Mouse (Mus musculus): ENCODE results near the gene Akap8l. TPM values are rescaled to one million over a fixed set of nuclear protein-coding genes. Genes with fewer than 3 reads are reported as not detected.
A peak's percentile ranks its signal among the peaks of the same experiment; 100 is the strongest.

The Akap8l gene
- total and polyA plus RNA-seq, 3 experiments, result 40.0 to 63.8 TPM; not detected in 1

DNA sequence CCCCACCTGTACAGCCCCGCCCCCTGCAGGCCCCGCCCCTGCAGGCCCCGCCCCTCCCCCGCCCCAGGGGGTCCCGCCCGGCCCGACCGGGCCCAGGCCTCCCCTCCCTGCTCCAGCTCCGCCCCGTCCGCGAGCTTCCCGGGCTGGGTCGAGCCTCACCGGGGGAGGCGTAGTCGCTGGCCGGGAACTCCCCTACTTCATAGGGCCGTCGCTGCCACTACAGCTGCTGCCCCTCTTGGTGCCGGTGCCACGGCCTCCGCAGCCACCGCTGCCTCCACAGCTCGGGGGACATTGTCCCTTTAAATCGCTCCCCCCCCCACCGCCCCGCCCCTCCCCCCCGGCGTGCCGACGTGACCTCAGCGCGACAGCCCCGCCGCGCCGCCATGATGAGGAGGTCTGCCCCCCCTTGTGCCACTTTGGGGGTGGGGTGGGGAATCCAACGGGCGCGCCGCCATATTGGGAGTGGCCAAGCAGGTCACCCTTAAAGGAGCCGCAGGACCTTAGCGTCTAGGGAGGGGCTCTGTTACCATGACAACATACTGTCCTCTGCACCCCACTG lies 38.8 kb upstream of the Akap8l start, which contains the start of gene Wiz:
Gene Wiz (minus strand): TSS at position 339 of the 559 bp plus-strand sequence.
- peak; percentile 93 for DNase-seq (ENCODE audit: low read depth, low spot score)
- TF ChIP-seq TCF12 (IDR thresholded peaks at IDR 0.05; ENCODE audit: low read depth, low read length) (peak; percentile 17; the same call in 1 of the 2 replicates), RCOR1 (IDR thresholded peaks at IDR 0.05; ENCODE audit: low read depth, low read length) (0 out of 2 replicates have a peak, but pooled peaks have one; percentile 52), POLR2AphosphoS2 (IDR thresholded peaks at IDR 0.05; ENCODE audit: low read length) (no peak), EP300 (IDR thresholded peaks at IDR 0.05; ENCODE audit: low read depth in 1 of 2, low read length in 2 of 2) (peak in 1 of 2 experiments; percentile 44; a peak in 2 of 4 replicates), NRF1 (IDR thresholded peaks at IDR 0.05; ENCODE audit: insufficient read depth, low read depth, low read length, poor library complexity, severe bottlenecking) (peak; percentile 53; the same call in 1 of the 2 replicates), CTCF (IDR thresholded peaks at IDR 0.05 in 2 of 3, conservative IDR thresholded peaks at IDR 0.05 in 1 of 3; ENCODE audit: control insufficient read depth in 1 of 3, insufficient read depth in 1 of 3, low read depth in 2 of 3, low read length in 3 of 3, poor library complexity in 1 of 3, severe bottlenecking in 1 of 3) (no peak), POLR2A (IDR thresholded peaks at IDR 0.05; ENCODE audit: control insufficient read depth in 1 of 2, insufficient read depth in 1 of 2, low read depth in 1 of 2, low read length in 2 of 2, poor library complexity in 1 of 2) (peak in 1 of 2 experiments; percentile 44; a peak in 2 of 4 replicates), CHD2 (IDR thresholded peaks at IDR 0.05; ENCODE audit: low read length) (peak; percentile 62), MEF2A (IDR thresholded peaks at IDR 0.05; ENCODE audit: extremely low read depth, insufficient replicate concordance, low read depth, low read length, poor library complexity, severe bottlenecking) (no peak), MAZ (IDR thresholded peaks at IDR 0.05; ENCODE audit: low read depth, low read length) (peak; percentile 99; the same call in 1 of the 2 replicates), HCFC1 (IDR thresholded peaks at IDR 0.05; ENCODE audit: low read depth, low read length) (peak; percentile 94), ETS1 (IDR thresholded peaks at IDR 0.05; ENCODE audit: low read depth, low read length) (peak; percentile 38; the same call in 1 of the 2 replicates), MXI1 (IDR thresholded peaks at IDR 0.05; ENCODE audit: low read depth, low read length) (peak; percentile 50), ELF1 (IDR thresholded peaks at IDR 0.05; ENCODE audit: low read depth, low read length) (peak; percentile 49; the same call in 1 of the 2 replicates), MYB (IDR thresholded peaks at IDR 0.05; ENCODE audit: low read depth, low read length) (peak; percentile 55), SIN3A (IDR thresholded peaks at IDR 0.05; ENCODE audit: low read length) (peak; percentile 96), E2F4 (IDR thresholded peaks at IDR 0.05; ENCODE audit: borderline replicate concordance, low read depth, low read length) (no peak)
- peak within 1 kb of the TSS; percentile 97 for H3K9ac ChIP-seq (ENCODE audit: control insufficient read depth, low read depth, low read length, poor library complexity, severe bottlenecking)
- peak within 1 kb of the TSS; percentile 37; the same call in 1 of the 2 replicates for H3K27ac ChIP-seq (ENCODE audit: control insufficient read depth, low read depth, low read length)
- no peaks in the 10 kb centered on the region for H3K36me3 ChIP-seq (ENCODE audit: control insufficient read depth in 1 of 2, insufficient read depth in 2 of 2, low read length in 2 of 2)
- no peaks in the 10 kb centered on the region; the same call in 1 of the 2 replicates for H3K79me2 ChIP-seq (ENCODE audit: control insufficient read depth, insufficient read depth, low read length, poor library complexity)
- H3K4me3 ChIP-seq (ENCODE audit: control insufficient read depth in 1 of 2, insufficient read depth in 1 of 2, low read depth in 2 of 2, low read length in 2 of 2), result peak within 1 kb of the TSS; percentile 96
- peaks cover 0 to 6% of the 10 kb centered on the region in 2 experiments; a peak in 1 of 4 replicates for H3K4me1 ChIP-seq (ENCODE audit: control insufficient read depth in 1 of 2, insufficient read depth in 2 of 2, low read length in 2 of 2)
- no peaks in the 10 kb centered on the region for H3K27me3 ChIP-seq (ENCODE audit: control insufficient read depth in 1 of 2, insufficient read depth in 2 of 2, low read length in 2 of 2)
- no peaks in the 10 kb centered on the region for H3K9me3 ChIP-seq (replicated peaks; ENCODE audit: insufficient read depth, low read length)

DNA sequence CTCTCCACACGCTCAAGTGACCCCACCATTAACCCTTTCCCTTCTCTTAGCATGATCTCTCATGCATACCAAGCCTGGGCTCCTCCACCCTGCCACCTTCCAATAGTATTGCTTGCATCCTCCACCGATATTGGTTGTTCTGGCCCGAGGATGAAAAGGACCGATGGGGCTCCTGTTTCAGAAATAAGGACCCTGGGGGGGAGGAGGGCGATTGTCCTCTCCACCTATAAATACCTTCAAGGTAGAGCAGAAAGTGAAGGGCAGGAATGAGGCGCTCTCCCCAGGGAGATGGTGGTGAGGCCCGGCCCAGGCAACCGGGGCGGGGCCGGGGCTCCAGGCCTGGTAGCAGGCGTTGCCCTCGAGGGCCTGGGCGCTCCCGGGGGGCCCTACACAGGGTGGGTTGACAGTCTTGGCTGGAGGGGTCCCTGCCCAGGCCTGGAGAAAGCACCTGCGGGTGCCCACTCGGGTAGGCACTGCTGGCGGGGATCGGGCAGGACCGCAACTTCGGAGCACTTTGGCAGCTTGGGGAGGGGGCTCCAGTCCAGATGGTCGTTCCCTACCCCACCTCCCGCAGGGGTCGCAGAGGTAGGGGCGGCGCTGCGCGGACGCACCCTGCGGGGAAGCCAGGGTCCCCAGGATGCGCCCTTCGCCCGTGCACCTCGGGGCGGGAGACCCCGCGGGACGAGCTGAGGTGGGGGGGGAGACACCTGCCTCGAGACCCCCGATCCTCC lies 38.1 kb upstream of the Akap8l start:
- no peaks in the 10 kb centered on the region; the same call in 1 of the 2 replicates for H3K79me2 ChIP-seq (ENCODE audit: control insufficient read depth, insufficient read depth, low read length, poor library complexity)
- DNase-seq (ENCODE audit: low read depth, low spot score), result peak; percentile 24
- H3K36me3 ChIP-seq (ENCODE audit: control insufficient read depth in 1 of 2, insufficient read depth in 2 of 2, low read length in 2 of 2), result no peaks in the 10 kb centered on the region
- H3K9me3 ChIP-seq (replicated peaks; ENCODE audit: insufficient read depth, low read length), result no peaks in the 10 kb centered on the region
- H3K27ac ChIP-seq (ENCODE audit: control insufficient read depth, low read depth, low read length), result no peak overlapping the region
- H3K4me3 ChIP-seq (ENCODE audit: control insufficient read depth in 1 of 2, insufficient read depth in 1 of 2, low read depth in 2 of 2, low read length in 2 of 2), result peak overlapping the region; percentile 81 to 96
- no peaks in the 10 kb centered on the region for H3K27me3 ChIP-seq (ENCODE audit: control insufficient read depth in 1 of 2, insufficient read depth in 2 of 2, low read length in 2 of 2)
- H3K4me1 ChIP-seq (ENCODE audit: control insufficient read depth in 1 of 2, insufficient read depth in 2 of 2, low read length in 2 of 2), result peaks cover 0 to 6% of the 10 kb centered on the region in 2 experiments; a peak in 1 of 4 replicates
- H3K9ac ChIP-seq (ENCODE audit: control insufficient read depth, low read depth, low read length, poor library complexity, severe bottlenecking), result peak overlapping the region; percentile 71
- TF ChIP-seq SMC3 (IDR thresholded peaks at IDR 0.05; ENCODE audit: low read depth, low read length), result no peak
- TF ChIP-seq CTCF (IDR thresholded peaks at IDR 0.05 in 2 of 3, conservative IDR thresholded peaks at IDR 0.05 in 1 of 3; ENCODE audit: control insufficient read depth in 1 of 3, insufficient read depth in 1 of 3, low read depth in 2 of 3, low read length in 3 of 3, poor library complexity in 1 of 3, severe bottlenecking in 1 of 3), result no peak
- no peak for TF ChIP-seq ZC3H11A (IDR thresholded peaks at IDR 0.05; ENCODE audit: low read depth, low read length)
- TF ChIP-seq CHD2 (IDR thresholded peaks at IDR 0.05; ENCODE audit: low read length), result no peak
- TF ChIP-seq GABPA (IDR thresholded peaks at IDR 0.05; ENCODE audit: low read depth, low read length), result no peak
- TF ChIP-seq NELFE (IDR thresholded peaks at IDR 0.05; ENCODE audit: low read depth, low read length), result no peak
- TF ChIP-seq ZKSCAN1 (IDR thresholded peaks at IDR 0.05; ENCODE audit: low read depth, low read length), result no peak
- TF ChIP-seq HCFC1 (IDR thresholded peaks at IDR 0.05; ENCODE audit: low read depth, low read length), result no peak
- no peak for TF ChIP-seq KAT2A (conservative IDR thresholded peaks at IDR 0.05; ENCODE audit: low read depth, low read length)
- no peak for TF ChIP-seq RAD21 (IDR thresholded peaks at IDR 0.05; ENCODE audit: low read depth, low read length)
- TF ChIP-seq SIN3A (IDR thresholded peaks at IDR 0.05; ENCODE audit: low read length), result no peak
- TF ChIP-seq RCOR1 (IDR thresholded peaks at IDR 0.05; ENCODE audit: low read depth, low read length), result no peak
- TF ChIP-seq ZMIZ1 (IDR thresholded peaks at IDR 0.05; ENCODE audit: low read depth, low read length), result no peak
- no peak for TF ChIP-seq MAX (IDR thresholded peaks at IDR 0.05; ENCODE audit: low read length)
- no peak for TF ChIP-seq TBP (IDR thresholded peaks at IDR 0.05; ENCODE audit: low read depth, low read length)
- no peak for TF ChIP-seq MXI1 (IDR thresholded peaks at IDR 0.05; ENCODE audit: low read depth, low read length)
- TF ChIP-seq MAFK (IDR thresholded peaks at IDR 0.05; ENCODE audit: borderline replicate concordance, low read depth, low read length), result no peak
